Mouse (Mus musculus) adrenal gland, postnatal 10 days (tissue): ENCODE data around the gene Msantd2. TPM values are rescaled to one million over a fixed set of nuclear protein-coding genes. Genes with fewer than 3 reads are reported as not detected.

Experiments used
- DNase-seq: peaks from one replicate; pipeline ENCODE4 v3.0.0; 2021; ENCODE audit warnings: mixed read lengths
- total RNA-seq, 2 experiments: library from RNA; stranded (reverse); gene quantifications; 2 replicates each; pipeline ENCODE4 v1.2.3; 2021

The Msantd2 gene
- total RNA-seq, 2 experiments from 2014 or later, result 14.7 to 22.5 TPM

GRCm38 (mm10) chr9:37569231-37569835, 80.2 kb downstream of the Msantd2 start:
- DNase-seq, result no peak

- DNase-seq, result no peak
Observed at GRCm38 (mm10) chr9:37572204-37572876, 83.2 kb downstream of the Msantd2 start.

Other genes starting within 250 kb of the Msantd2 start
- 1 to 10 TPM; 8.8 to 9.8 TPM for gene Slc37a2, start 233.6 kb upstream of the Msantd2 start, total RNA-seq
- 1 to 10 TPM; 2.4 to 4.0 TPM for gene Ccdc15, start 140.9 kb upstream of the Msantd2 start, total RNA-seq
- gene Hepacam, start 122.0 kb upstream of the Msantd2 start, total RNA-seq, result under 1 TPM; 0.21 to 0.33 TPM
- 10 to 100 TPM; 24.9 to 28.4 TPM for gene Robo4, start 87.4 kb upstream of the Msantd2 start, total RNA-seq
- under 1 TPM; 0.45 to 0.72 TPM for gene Robo3, start 56.1 kb upstream of the Msantd2 start, total RNA-seq
- gene Esam, start 38.8 kb downstream of the Msantd2 start, total RNA-seq, result 10 to 100 TPM; 79.7 to 80.2 TPM
- 1 to 10 TPM; 5.6 to 9.0 TPM for gene Vsig2, start 49.9 kb downstream of the Msantd2 start, total RNA-seq
- 1 to 10 TPM; 4.2 to 5.4 TPM for gene Nrgn, start 63.6 kb downstream of the Msantd2 start, total RNA-seq
- gene Siae, start 66.4 kb downstream of the Msantd2 start, total RNA-seq, result 10 to 100 TPM; 13.7 to 14.5 TPM
- gene Spa17, start 124.4 kb downstream of the Msantd2 start, total RNA-seq, result 1 to 10 TPM; 3.5 to 3.7 TPM
- gene Tbrg1, start 168.0 kb downstream of the Msantd2 start, total RNA-seq, result 10 to 100 TPM; 81.4 to 88.9 TPM
- gene Panx3, start 179.9 kb downstream of the Msantd2 start, total RNA-seq, result under 1 TPM in 1 of 2 experiments, not detected in 1; 0.99 TPM
- gene Olfr160, start 226.9 kb downstream of the Msantd2 start, total RNA-seq, result not detected